Mouse (Mus musculus) T-helper 2 cell (primary cell): Measurements from ENCODE around the gene Asns.

Source experiments
- in situ Hi-C: fragments of 300-600 bp; cut with MboI, MseI; formaldehyde crosslinking; loops from one replicate; pipeline ENCODE4 v1.15.1; 2025; ENCODE audit warnings: high pct_unique_total_duplicates

Gene Asns

DNA sequence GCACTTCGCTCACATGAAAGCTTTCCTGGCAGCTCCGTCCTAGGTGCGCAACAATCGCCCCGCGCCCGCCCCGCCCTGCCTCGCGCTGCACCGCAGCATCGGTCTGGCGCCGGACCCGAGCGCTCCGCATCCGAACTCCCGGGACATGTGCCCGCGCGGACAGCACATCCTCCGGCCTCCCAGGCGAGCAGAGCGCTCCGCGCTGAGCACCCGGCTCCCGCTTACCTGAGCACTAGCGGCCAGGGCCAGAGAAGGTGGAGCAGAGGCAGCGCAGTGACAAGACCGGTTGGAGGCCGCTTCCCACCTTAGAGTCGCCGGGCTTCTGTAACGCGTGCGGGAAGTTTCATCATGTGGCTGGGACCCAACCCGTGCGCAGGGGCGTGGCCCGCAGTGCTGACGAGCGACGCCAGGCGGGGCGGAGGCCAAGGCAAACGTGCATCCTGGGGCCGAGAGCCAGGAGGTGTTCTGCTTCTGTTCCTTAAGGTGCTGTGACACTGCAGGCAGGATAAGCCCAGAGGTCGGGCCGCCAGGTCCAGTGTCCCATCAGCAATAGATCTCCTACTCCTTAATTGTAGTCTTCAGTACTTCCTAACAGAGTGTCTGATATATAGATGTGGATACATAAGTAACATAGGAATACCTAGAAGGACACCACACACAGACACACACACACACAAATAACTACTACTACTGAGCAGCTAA lies at the start of gene Asns:
Gene Asns, minus strand, starts transcription at position 371 of the 702 bp plus-strand sequence.
- in situ Hi-C loops: no loop called here

DNA sequence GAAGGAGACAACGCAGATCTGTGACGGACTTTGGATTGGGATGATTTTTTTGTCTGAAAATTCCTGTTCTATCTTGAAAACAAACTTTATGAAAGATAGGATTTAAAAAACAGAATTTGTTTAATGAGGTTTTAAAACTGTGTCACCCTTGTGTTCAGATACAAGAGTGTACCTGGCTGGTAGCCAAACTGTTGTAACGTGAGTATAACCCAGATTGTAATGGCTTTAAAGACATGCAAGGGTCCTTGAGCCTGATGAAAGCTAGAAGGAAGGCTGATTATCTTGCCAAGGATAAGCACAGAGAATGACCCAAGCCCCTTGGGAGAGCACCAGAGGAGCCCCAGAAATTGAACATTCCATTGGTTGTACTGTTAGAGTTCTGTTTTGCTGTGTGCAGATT lies 48.7 kb upstream of the Asns start:
- in situ Hi-C loops: no loop called here

DNA sequence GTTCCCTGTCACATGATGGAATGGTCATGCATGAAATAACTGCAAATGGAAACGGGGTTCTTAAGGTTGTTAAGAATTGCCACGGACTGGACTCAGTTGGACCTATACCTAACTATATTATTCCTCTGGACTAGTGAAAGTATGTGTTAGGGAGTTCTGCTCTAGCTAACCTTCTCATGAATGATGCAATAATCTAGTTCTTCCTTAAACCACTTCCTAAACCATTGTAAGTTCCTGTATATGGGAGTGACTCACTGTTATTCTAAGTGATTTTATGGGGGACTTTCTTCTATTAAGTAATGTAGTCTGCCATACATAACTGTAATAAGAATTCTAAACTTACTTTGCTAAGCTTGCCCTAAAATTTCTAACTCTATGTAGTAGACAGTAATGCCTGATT lies 44.8 kb upstream of the Asns start:
- in situ Hi-C loops: loop anchor here (5.0 kb wide), 1 partner anchor 239 kb away; no protein-coding TSS in a partner anchor

DNA sequence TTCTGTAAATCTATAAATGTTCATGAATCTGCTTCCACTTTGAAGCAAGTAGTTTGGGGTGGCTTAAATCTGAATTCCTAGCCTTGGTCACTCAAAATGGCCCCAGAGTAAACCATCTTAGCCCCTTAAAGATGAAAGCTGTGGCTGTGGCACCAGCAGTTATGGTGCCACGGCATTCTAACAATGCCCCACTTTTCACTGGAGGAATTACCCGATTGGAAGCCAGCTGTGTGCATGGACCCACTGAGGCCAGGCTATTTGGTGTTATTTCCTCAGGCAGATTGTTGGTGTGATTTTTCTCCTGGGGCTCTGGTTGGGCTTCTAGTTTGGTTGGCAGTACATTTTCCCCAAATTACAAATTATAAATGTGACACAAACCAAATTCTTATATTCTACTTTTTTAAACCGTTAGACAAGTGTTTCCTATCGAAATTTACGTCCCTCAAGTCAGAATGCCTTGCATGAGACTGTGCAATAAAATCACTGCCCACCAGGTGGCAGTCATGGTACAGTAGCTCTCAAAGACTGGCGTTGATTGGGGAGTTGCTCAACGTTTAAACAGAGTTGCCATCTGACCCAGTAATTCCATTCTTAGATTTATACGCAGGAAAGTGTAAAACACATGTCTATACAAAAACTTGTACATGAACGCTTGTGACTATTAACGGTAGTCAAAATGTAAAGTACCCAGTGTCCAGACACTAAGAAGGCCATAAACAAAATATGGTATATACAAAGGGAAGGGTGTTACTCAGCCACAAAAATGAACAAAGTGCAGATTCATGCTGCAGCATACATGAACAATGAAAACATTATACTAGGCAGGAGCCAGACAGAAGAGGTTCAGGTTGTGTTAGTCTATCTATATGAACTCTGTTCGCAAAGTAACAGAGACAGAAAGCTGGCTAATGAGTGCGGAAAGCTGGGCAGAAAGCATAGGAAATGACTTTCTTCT lies 40.0 kb upstream of the Asns start:
- in situ Hi-C loops: loop anchor here (5.0 kb wide), 1 partner anchor 354 kb away; no protein-coding TSS in a partner anchor

DNA sequence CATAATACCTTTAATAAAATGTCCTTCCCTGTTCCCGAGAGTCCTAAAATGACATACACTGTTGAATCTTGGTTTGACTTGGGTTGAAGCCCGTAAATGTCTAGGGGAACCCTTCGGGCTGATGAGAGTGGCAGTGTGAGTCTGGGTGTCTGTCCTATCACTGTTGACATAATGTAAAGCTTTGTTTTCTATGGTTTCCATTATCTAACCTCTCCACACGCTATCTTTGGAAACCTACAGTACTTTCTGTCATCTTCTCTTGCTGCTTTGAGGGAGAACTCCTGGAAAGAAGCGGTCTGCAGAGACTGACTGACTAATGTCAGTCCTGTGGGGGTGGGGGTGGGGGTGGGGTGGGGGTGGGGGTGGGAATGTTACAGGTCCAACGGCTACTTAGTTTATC lies 39.0 kb upstream of the Asns start:
- in situ Hi-C loops: loop anchor here (5.0 kb wide), 1 partner anchor 355 kb away; no protein-coding TSS in a partner anchor

DNA sequence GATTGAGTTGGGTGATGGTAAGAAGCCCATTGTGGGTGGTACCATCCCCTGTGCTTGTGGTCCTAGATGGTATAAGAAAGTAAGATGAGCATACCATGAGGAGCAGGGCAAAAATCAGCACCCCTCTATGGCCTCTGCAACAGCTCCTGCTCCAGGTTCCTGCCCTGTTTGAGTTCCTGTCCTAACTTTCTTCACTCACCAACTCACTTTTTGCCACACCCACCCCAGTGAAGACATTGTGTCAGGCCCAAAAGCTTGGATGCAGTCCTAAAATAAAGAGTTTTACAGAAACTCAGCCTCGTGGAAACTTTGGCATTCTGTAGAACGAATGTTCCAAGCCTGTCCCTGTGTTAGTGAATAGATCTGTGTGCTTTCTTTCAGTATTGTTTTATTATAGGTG lies 36.1 kb upstream of the Asns start:
- in situ Hi-C loops: no loop called here

DNA sequence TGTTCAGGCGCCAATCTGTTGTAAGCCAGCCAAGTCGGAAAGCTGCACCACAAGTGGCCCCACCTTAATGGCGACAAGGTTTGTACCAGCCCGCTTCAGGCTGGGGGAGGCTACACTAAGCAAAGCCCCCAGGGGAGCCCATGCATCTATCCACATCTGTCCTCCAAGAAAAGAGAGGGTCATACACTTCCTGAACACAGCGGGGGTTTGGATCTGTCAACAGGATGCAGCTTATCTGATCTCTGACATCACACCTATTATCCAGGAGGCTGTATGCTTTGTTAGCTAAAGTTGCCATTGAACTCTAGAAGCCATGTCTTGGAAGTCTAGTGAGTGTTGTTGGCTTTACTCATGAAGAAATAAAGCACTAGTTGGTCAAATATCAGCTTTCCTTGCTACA lies 35.2 kb upstream of the Asns start:
- in situ Hi-C loops: no loop called here

DNA sequence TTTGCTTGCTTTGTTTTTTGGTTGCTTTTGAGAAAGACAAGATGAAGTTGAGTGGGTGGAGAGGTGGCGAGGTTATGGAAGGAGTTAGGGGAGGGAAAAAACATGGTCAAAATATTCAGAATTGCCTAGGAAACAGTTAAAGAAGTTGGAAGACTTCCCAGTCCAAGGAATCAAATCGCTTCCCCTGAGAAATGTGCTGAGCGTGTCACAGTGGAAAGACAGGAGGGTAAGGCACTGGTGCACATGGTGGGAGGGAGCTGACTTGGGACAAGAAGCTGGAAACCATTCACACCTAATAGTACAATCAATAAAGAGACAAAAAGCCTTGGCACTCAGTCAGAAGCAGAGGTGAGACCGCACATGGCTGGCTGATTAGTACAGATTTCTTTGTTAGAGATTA lies 23.2 kb upstream of the Asns start:
- in situ Hi-C loops: no loop called here

DNA sequence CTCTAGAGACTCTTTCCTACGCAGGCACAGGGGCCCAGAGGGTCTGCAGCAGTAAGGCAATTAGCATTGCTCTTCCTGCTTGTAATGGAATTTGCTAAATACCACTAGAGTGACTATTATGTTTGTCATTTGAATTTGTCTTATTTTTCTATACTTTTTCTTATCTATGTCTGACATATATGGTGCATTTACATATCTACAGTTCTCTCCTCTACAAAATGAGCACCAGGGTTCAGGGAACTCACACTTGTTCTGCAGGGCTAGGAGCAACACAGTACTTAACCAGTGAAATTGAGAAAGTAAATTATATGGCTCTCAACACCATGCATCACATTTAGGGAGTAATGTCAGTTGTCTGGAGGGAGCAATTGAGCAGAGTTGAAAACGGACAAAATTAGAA lies 21.2 kb upstream of the Asns start:
- in situ Hi-C loops: no loop called here

DNA sequence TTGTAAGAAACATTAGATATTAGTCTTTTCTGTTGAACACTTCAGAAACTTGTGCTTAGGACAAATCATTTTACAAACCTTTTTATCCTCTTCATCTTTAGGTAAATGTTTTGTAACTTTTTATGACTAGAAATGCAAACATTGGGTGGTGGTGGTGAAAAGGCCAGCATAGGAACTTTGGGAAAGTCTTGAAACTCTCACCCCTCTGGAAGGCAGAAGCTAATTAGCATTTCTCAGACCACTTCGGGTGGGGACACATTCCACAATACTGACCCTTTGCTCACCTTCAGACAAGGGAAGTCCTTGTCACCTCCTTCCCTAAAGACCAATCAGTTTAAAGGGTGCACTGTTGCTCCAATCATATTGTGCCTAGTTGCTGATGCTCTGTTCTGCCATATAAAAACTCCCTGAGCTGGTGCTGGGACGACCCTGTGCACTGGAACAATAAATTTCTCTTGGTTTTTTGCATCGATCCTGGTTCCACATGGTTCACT lies 18.8 kb upstream of the Asns start:
- in situ Hi-C loops: no loop called here

DNA sequence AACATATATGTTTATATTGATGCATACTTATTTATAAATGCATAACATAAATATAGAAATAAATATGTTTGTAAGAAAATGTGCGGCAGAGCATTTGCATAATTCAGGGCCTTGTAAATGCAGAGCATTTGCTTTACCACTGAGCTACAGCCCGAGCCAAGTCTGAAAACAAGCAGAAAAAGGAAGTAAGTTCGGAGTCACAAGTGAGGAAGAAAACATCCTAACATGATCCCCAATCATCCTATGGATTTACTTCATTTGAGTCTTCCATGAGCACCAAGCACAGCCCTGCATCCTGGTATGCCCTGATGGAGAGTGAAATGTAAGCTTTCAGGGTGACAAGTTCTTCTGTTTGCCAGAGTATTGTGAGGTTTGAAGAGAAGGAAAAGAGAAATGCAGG lies 15.2 kb upstream of the Asns start:
- in situ Hi-C loops: no loop called here

DNA sequence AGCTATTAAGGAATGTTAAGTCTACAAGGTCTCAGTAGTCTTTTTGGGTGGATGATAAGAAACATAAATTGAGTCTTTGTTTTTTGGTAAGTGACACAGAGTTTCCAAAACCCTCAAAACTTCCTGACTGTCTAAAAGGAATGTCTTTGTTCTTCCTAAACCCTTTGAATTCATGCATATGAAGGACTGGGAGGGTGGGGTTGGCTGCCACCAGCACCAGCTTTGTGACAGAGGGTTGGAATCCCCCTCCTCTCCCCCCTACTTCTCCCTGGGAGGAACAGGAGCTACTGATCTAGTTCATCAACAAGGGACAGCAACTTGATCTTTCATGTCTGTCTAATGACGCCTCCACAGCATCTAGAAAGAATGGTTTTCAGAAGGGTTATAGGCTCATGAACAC lies 13.7 kb upstream of the Asns start:
- in situ Hi-C loops: no loop called here

DNA sequence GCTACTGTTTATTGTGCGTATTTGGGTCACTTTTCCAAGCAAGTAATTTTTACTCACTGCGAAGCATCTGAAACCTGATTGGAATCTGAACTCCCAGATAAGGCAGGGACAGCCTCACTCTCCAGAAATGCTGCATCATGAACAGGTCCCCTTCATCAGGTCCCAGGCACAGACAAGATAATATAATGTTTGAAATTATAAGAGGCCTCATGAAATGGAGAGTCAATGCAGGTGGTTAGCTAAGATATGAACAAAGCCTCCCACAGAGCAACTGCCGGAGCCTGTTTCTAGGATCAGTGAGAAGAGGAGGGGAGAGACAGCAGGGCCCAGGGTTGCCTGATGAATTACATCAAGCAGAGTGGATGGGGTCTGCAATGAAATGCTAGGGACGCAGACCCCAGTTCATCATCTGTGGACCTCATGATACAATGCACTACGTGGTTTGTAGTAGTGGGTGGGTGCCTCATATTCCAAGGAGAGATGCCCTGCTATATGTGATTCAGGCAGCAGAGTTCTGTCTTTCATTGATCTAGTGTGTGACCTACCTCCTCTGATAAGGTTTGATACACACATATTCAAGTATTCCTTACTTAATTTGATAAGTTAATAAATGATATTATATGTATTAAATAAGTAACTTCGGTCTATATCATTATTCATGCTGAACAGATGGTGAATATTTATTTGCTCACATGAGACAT lies 5.1 kb upstream of the Asns start:
- in situ Hi-C loops: no loop called here

DNA sequence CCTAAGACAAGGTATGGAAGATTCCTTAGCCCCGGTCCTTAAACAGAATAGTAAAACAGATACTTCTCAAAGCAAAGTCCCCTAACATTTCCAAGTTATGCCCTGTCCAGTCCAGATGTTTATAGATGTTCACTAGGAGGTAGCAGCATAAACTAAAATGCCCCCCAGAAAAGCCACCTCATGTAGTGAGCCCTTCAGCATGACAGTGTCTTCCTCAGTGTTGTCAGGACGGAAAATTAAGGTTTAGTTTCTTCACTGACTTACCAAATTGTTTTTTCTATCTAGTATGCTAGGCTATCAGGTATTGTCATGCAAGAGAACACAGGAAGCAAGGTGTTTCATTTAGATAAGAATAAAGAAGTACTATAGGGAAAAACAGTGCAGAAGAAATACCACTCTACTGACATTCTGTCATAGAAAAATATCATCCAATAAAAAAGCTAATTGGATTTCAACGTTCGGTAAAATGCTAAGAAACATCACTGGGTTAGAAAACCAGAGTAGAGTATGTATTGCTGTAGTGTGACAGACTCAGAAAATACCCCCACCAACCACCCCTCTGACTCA lies 4.1 kb upstream of the Asns start:
- in situ Hi-C loops: no loop called here

DNA sequence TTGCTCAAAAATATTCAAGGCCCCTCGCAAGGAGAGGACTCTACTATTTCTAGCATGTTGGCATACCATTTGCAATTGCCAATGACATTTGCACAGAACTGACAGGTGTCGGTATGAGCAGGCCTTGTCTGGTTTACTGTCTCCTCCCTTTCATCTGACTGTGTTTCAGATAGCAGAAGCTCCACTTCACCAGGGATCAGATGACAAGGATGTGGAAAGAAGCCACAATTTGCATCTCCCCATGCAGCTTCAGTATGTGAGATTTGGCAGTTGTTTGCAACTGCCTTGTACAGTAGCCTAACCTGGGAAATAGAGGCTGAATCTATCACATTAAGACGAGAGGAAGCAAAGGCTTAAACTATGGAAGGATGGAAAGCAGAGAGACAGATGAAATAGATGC lies 3.6 kb upstream of the Asns start:
- in situ Hi-C loops: no loop called here

DNA sequence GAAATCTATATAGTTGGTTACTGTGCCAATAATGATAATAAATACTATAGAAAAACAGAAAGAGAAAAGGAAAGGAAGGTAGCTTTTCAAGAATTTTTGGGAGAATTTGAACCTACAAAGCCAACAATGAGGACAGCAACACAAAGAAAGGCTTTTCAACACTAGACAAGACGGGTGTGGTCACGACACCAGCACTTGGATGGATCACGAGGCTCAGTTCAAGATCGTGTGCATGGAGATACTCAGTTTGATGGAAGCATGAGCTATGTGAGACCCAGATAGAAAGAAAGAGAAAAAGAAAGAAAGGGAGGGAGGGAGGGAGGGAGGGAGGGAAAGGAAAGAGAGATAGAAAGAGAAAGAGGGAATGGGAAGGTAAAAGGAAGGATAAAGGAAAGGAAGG lies 2.8 kb upstream of the Asns start:
- in situ Hi-C loops: no loop called here

DNA sequence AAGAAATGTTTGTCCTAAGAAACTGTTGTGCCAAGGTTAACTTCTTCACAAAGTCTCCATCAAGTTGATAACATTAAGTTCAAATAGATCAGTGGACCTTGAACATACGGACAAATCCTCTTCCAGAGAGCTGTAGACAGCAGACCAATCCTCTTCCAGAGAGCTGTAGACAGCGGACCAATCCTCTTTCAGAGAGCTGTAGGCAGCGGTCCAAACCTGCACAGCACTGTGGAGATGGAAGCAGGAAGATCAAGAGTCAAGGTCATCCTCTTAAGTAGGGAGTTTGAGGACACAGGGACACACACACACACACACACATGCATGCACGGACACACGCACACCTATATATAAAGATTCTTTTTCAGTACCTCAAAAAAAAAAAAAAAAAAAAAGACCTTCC lies 612 bp upstream of the Asns start:
- in situ Hi-C loops: no loop called here

DNA sequence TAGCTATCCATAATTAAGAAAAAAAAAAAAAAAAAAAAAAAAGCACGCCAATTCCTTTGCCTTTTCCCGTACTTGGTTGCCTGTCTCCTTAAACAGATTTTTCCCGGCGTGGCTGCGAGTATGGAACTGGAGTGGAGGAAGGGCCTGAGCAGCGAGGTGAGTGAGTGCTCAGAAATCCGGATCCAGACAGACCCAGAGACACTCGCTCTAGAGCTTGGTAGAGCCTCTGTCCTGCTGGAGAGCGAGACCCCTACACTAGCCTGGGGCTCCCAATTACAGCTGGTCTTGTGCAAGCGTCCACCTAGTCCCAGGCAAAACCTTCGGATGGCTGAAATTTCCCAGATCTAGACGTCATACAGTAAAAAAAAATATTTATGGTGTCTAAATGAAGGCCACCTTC lies 603 bp downstream of the Asns start:
- in situ Hi-C loops: no loop called here

DNA sequence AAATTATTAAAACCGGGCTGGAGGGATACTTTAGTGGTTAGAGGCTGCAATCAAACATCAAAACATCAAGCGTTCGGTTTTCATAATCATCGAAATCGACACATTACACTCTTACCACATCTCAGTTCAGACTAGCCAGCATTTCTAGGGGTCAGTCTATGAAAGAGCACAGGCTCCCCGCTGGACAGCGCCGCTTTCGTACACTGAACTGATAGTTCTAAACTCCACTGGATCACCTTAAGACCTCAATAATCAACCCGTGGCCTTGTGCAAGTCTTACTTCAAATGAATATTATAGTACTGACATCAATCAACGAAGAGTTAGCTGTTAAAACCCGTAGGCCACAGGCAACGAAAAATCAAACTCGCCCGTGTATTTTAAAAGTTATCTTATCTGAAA lies 1.0 kb downstream of the Asns start:
- in situ Hi-C loops: no loop called here

DNA sequence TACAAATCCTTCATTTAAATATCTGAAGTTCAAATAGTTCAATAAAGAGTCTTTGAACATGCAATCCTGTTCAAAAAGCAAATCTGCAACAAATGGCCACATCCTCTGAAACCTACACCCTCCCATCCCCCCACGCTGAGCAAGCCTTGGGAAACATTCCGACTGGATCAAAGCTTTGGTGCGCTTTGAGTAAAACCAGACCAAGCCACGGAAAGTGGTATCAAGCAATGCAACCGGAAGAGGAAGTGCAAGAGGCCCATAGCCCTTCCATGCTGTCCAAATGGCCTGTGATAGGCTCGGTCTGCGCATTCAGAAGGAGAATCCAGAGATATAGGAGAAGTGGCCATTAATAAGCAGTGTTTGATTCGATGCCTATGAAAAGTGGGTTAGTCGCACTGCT lies 2.6 kb downstream of the Asns start:
- in situ Hi-C loops: no loop called here

DNA sequence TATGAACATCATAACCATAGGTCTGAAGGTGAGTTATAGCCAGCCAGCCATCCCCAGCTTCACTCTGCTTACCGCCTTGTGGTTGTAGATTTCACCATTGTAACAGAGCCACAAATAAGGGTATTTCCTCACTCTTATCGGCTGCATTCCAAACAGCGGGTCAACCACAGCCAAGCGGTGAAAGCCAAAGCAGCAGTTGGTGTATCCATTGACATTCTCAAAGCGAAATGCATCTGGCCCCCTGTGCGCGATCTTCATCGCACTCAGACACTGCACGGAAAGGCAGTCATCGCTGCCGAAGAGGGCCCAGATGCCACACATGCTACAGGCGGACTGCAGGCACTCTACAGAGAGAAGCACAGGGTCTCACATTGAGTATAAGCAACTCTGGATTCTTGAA lies 3.9 kb downstream of the Asns start:
- in situ Hi-C loops: no loop called here

DNA sequence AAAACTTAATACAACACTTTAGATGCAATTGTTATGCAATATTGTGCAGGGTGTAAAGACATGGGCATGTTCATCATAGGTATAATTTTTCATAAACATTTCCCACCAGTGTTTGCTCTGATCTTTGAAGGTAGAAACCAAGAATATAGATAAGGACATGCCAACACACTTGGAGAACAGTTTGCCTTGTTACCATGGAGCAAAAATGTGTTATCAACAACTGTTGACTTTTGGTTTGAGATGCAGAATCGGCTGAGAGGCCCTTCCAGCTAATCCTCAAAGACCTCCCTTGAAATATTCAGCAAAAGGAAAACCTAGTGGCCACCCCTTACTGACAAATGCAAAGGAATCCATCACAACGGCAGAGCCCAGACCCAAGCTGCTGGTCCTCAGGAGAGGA lies 7.0 kb downstream of the Asns start:
- in situ Hi-C loops: no loop called here
